Mouse (Mus musculus) stomach, postnatal 0 days (tissue): Measurements from ENCODE around the gene Ccdc27.

ENCODE experiments used
- CTCF ChIP-seq: IDR thresholded peaks from 2 replicates; pipeline ENCODE4 v1.5.1; 2016; ENCODE audit warnings: antibody characterized with exemption, low read depth, mild to moderate bottlenecking, moderate library complexity
- EP300 ChIP-seq: optimal IDR thresholded peaks from 2 replicates; pipeline ENCODE3; 2016; ENCODE audit warnings: antibody characterized with exemption

GRCm38 (mm10) chr4:153979243-153979642 lies 63.2 kb downstream of the Ccdc27 start:
- TF ChIP-seq EP300, result no peak
- TF ChIP-seq CTCF, result no peak
